Mouse (Mus musculus) stomach, postnatal 0 days (tissue): Measurements from ENCODE around the gene Ncoa1.

ENCODE experiments used
- CTCF ChIP-seq: IDR thresholded peaks from 2 replicates; pipeline ENCODE4 v1.5.1; 2016; ENCODE audit warnings: antibody characterized with exemption, low read depth, mild to moderate bottlenecking, moderate library complexity
- EP300 ChIP-seq: optimal IDR thresholded peaks from 2 replicates; pipeline ENCODE3; 2016; ENCODE audit warnings: antibody characterized with exemption

- TF ChIP-seq CTCF (no peak), EP300 (no peak)
Observed at GRCm38 (mm10) chr12:4209196-4209595, 267.8 kb downstream of the Ncoa1 start.
